9 mouse cellular contexts compared by ENCODE assay signal in genomic region chr11:18957097-18957804, GRCm38 (mm10).
DNase-seq lines count a peak whose midpoint lies in the region; ATAC-seq and TF ChIP-seq lines count a peak whose summit lies in the region.
"Had no signal": no experiment of that assay in that cellular context is flagged by ENCODE, and none has a peak within 500 bp of the region (broad histone marks: within the 10 kb centered on the region; RNA-seq: fewer than 3 reads in every experiment).

No protein-coding gene starts in this region.

- no peak overlapping the region for H3K4me3 ChIP-seq in kidney, embryonic 14.5 days (ENCODE audit: low read length)
- H3K4me3 ChIP-seq in hindbrain, embryonic 15.5 days: 0 out of 2 replicates have a peak overlapping the region, but pooled peaks have one; percentile 4
- H3K4me3 ChIP-seq in midbrain, embryonic 14.5 days (replicated peaks; ENCODE audit: low read depth, low read length): 0 out of 2 replicates have a peak overlapping the region, but pooled peaks have one; percentile 2
- H3K4me3 ChIP-seq in layer of hippocampus, adult 2 months: no peak overlapping the region

- H3K4me2 ChIP-seq in kidney, embryonic 14.5 days (replicated peaks; ENCODE audit: low read depth, low read length): no peak overlapping the region
- H3K4me2 ChIP-seq in hindbrain, embryonic 15.5 days: peak overlapping the region; percentile 35
- peak overlapping the region; percentile 42 for H3K4me2 ChIP-seq in midbrain, embryonic 14.5 days (ENCODE audit: low read length)

- H3K27me3 ChIP-seq in kidney, embryonic 14.5 days (ENCODE audit: control insufficient read depth, insufficient read depth, low read length): no peaks in the 10 kb centered on the region
- no peaks in the 10 kb centered on the region for H3K27me3 ChIP-seq in hindbrain, embryonic 15.5 days
- no peaks in the 10 kb centered on the region for H3K27me3 ChIP-seq in midbrain, embryonic 14.5 days (ENCODE audit: control insufficient read depth, insufficient read depth, low read length)
- H3K27me3 ChIP-seq: Patski had no signal

- H3K9ac ChIP-seq in kidney, embryonic 14.5 days (ENCODE audit: low read depth, low read length): no peak overlapping the region
- H3K9ac ChIP-seq in hindbrain, embryonic 15.5 days: no peak overlapping the region
- no peak overlapping the region for H3K9ac ChIP-seq in midbrain, embryonic 14.5 days (replicated peaks; ENCODE audit: low read length)

- TF ChIP-seq CTCF in layer of hippocampus, adult 2 months (conservative IDR thresholded peaks at IDR 0.05): no peak

- 47% methylated on average over 12 of the region's 12 CpGs for WGBS in kidney, embryonic 14.5 days
- 53% methylated on average over 12 of the region's 12 CpGs for WGBS in hindbrain, embryonic 15.5 days
- WGBS in midbrain, embryonic 14.5 days: 47% methylated on average over 12 of the region's 12 CpGs

- ATAC-seq in kidney, embryonic 14.5 days (ENCODE audit: low FRiP score, low TSS enrichment): no peak
- ATAC-seq in hindbrain, embryonic 15.5 days (ENCODE audit: low FRiP score, low read depth): no peak
- ATAC-seq in midbrain, embryonic 14.5 days (ENCODE audit: low FRiP score, low TSS enrichment): no peak
- ATAC-seq: Patski had no signal

- peak overlapping the region; percentile 56; the same call in 1 of the 2 replicates for H3K27ac ChIP-seq in kidney, embryonic 14.5 days (ENCODE audit: low read depth, low read length)
- peak overlapping the region; percentile 41 for H3K27ac ChIP-seq in hindbrain, embryonic 15.5 days (replicated peaks)
- H3K27ac ChIP-seq in midbrain, embryonic 14.5 days (replicated peaks; ENCODE audit: low read depth, low read length): peak overlapping the region; percentile 52; the same call in 1 of the 2 replicates
- H3K27ac ChIP-seq in layer of hippocampus, adult 2 months: no peak overlapping the region

- no peaks in the 10 kb centered on the region for H3K9me3 ChIP-seq in kidney, embryonic 14.5 days (ENCODE audit: control insufficient read depth, low read length)
- no peaks in the 10 kb centered on the region for H3K9me3 ChIP-seq in hindbrain, embryonic 15.5 days
- no peaks in the 10 kb centered on the region for H3K9me3 ChIP-seq in midbrain, embryonic 14.5 days (ENCODE audit: control insufficient read depth, low read length)

- H3K4me1 ChIP-seq in kidney, embryonic 14.5 days (ENCODE audit: control insufficient read depth, insufficient read depth, low read length): peaks cover 27% of the 10 kb centered on the region; the same call in 1 of the 2 replicates
- H3K4me1 ChIP-seq in hindbrain, embryonic 15.5 days (replicated peaks): peaks cover 35% of the 10 kb centered on the region
- H3K4me1 ChIP-seq in midbrain, embryonic 14.5 days (ENCODE audit: control insufficient read depth, insufficient read depth, low read length): peaks cover 13% of the 10 kb centered on the region

- no peak for DNase-seq in kidney, postnatal 4 days
- peak; percentile 91 for DNase-seq in ZHBTc4 (ENCODE audit: low read depth, low spot score)
- DNase-seq in midbrain, embryonic 14.5 days: no peak
- DNase-seq in adrenal gland, postnatal 4 days (ENCODE audit: low spot score in 2 of 2): no peak
- no peak for DNase-seq in layer of hippocampus, adult 2 months (ENCODE audit: low spot score in 2 of 2)
- DNase-seq in thymus, postnatal 14 days: no peak

- peaks cover 5% of the 10 kb centered on the region; the same call in 1 of the 2 replicates for H3K36me3 ChIP-seq in kidney, embryonic 14.5 days (ENCODE audit: control insufficient read depth, insufficient read depth, low read length)
- H3K36me3 ChIP-seq in hindbrain, embryonic 15.5 days: no peaks in the 10 kb centered on the region
- H3K36me3 ChIP-seq in midbrain, embryonic 14.5 days (ENCODE audit: control insufficient read depth, insufficient read depth, low read length): no peaks in the 10 kb centered on the region

Comparison
In these comparisons a context has a peak if more than half of its experiments do, and no peak if none do; other contexts are left out.
1. H3K4me3 ChIP-seq: peak in hindbrain, embryonic 15.5 days (single experiment) and midbrain, embryonic 14.5 days (single experiment); none in kidney, embryonic 14.5 days (single experiment) and layer of hippocampus, adult 2 months (single experiment).